Mouse (Mus musculus): ENCODE measurements around the gene Naa10. TPM values are rescaled to one million over a fixed set of nuclear protein-coding genes. Genes with fewer than 3 reads are reported as not detected.

Gene Naa10
- polyA plus RNA-seq, 2 experiments: 73.0 to 81.3 TPM

DNA sequence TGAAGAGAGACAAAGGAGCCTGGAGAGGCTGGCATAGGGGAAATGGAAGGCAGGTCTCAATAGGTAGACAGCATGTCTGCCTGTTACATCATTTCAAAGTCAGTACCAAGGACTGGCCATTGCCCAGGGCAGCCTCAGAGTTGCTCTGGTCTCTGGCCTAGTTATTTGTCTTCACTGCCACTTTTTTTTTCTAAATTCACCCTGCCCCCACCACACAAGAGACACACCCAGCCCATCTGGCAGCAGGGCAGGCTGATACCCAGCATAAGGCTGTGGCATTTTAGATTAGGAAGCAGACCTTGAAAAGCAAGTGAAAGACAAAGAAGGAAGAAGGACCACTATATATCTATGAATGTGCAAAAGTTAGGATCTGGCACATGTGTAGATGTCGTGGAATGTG, 53.9 kb downstream of the Naa10 start:
- H3K4me3 ChIP-seq (ENCODE audit: insufficient read depth in 1 of 2, low read depth in 2 of 2, low read length in 2 of 2): no peak overlapping the region
- ATAC-seq (ENCODE audit: insufficient read depth): peak; percentile 80
- TF ChIP-seq EP300 (IDR thresholded peaks at IDR 0.05; ENCODE audit: low read depth) (peak; percentile 70), CTCF (IDR thresholded peaks at IDR 0.05; ENCODE audit: low read depth) (no peak)
- H3K9ac ChIP-seq (replicated peaks): no peak overlapping the region
- DNase-seq (ENCODE audit: low read depth in 3 of 3, low spot score in 3 of 3): peak; percentile 19 to 42 (median 35)
- no peaks in the 10 kb centered on the region for H3K9me3 ChIP-seq (ENCODE audit: control insufficient read depth, low read length)
- H3K4me1 ChIP-seq (replicated peaks; ENCODE audit: control insufficient read depth in 2 of 2, insufficient read depth in 2 of 2, low read length in 1 of 2): peaks cover 0 to 9% of the 10 kb centered on the region in 2 experiments; a peak in 2 of 4 replicates
- 14% methylated on average over 1 of the region's 1 CpGs for WGBS (ENCODE audit: insufficient replicate concordance)
- H3K36me3 ChIP-seq (replicated peaks; ENCODE audit: control insufficient read depth, insufficient read depth, low read depth): no peaks in the 10 kb centered on the region
- H3K4me2 ChIP-seq (ENCODE audit: low read depth): peak overlapping the region; percentile 29; the same call in 1 of the 2 replicates
- no peaks in the 10 kb centered on the region for H3K27me3 ChIP-seq (ENCODE audit: control insufficient read depth, insufficient read depth, low read length)
- H3K27ac ChIP-seq: no peak overlapping the region

DNA sequence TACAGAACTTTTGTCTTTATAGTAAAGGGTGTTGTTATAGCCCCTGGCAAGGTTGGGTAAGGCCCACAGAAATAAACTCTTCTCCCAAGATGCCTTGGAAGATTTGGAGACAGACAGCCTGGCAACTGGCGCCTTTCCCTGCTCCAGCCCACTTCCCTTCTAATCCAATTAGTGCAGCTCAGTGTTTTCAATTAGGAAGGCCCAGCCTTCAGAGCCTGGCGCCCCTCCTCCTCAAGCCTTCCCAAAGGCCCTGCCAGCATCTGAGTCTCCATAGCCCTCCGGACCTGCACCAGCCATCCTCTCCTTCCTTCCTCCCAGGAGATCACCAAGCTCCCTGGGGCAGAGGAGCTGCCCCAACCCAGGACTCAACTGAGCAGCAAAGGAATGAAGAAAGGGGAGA, 54.5 kb downstream of the Naa10 start:
- WGBS (ENCODE audit: insufficient replicate concordance): 31% methylated on average over 3 of the region's 3 CpGs
- no peak overlapping the region for H3K4me3 ChIP-seq (ENCODE audit: insufficient read depth in 1 of 2, low read depth in 2 of 2, low read length in 2 of 2)
- H3K36me3 ChIP-seq (replicated peaks; ENCODE audit: control insufficient read depth, insufficient read depth, low read depth): no peaks in the 10 kb centered on the region
- TF ChIP-seq CTCF (IDR thresholded peaks at IDR 0.05; ENCODE audit: low read depth) (no peak), EP300 (IDR thresholded peaks at IDR 0.05; ENCODE audit: low read depth) (no peak)
- ATAC-seq (ENCODE audit: insufficient read depth) (0 out of 2 replicates have a peak, but pooled peaks have one; percentile 28), DNase-seq (ENCODE audit: low read depth in 3 of 3, low spot score in 3 of 3) (no peak)
- H3K4me1 ChIP-seq (replicated peaks; ENCODE audit: control insufficient read depth in 2 of 2, insufficient read depth in 2 of 2, low read length in 1 of 2): peaks cover 0 to 9% of the 10 kb centered on the region in 2 experiments; a peak in 2 of 4 replicates
- H3K9me3 ChIP-seq (ENCODE audit: control insufficient read depth, low read length): no peaks in the 10 kb centered on the region
- no peak overlapping the region for H3K27ac ChIP-seq
- no peaks in the 10 kb centered on the region for H3K27me3 ChIP-seq (ENCODE audit: control insufficient read depth, insufficient read depth, low read length)
- 0 out of 2 replicates have a peak overlapping the region, but pooled peaks have one; percentile 29 for H3K4me2 ChIP-seq (ENCODE audit: low read depth)
- no peak overlapping the region for H3K9ac ChIP-seq (replicated peaks)

Other genes with a start within 250 kb of the Naa10 start
- gene Slc6a8, start 248.8 kb downstream of the Naa10 start, polyA plus RNA-seq (2012; rRNA removed): 1.7 and 2.0 TPM in 2 replicates
- gene Slc6a8, start 248.8 kb downstream of the Naa10 start, polyA plus RNA-seq (2014; fragmentation: Nextera tagmentation; extraction: Ambion mirVana): 0.29 and 0.34 TPM in 2 replicates
- 31.6 and 41.7 TPM in 2 replicates for gene Bcap31, start 205.8 kb downstream of the Naa10 start, polyA plus RNA-seq (2012; rRNA removed)
- gene Bcap31, start 205.8 kb downstream of the Naa10 start, polyA plus RNA-seq (2014; fragmentation: Nextera tagmentation; extraction: Ambion mirVana): 136 and 137 TPM in 2 replicates
- 5.9 and 6.1 TPM in 2 replicates for gene Abcd1, start 205.3 kb downstream of the Naa10 start, polyA plus RNA-seq (2012; rRNA removed)
- gene Abcd1, start 205.3 kb downstream of the Naa10 start, polyA plus RNA-seq (2014; fragmentation: Nextera tagmentation; extraction: Ambion mirVana): 6.5 and 6.6 TPM in 2 replicates
- 0.26 and 0.31 TPM in 2 replicates for gene Plxnb3, start 164.9 kb downstream of the Naa10 start, polyA plus RNA-seq (2012; rRNA removed)
- 0.08 and 0.14 TPM in 2 replicates for gene Plxnb3, start 164.9 kb downstream of the Naa10 start, polyA plus RNA-seq (2014; fragmentation: Nextera tagmentation; extraction: Ambion mirVana)
- 0.04 and 0.12 TPM in 2 replicates for gene Srpk3, start 147.5 kb downstream of the Naa10 start, polyA plus RNA-seq (2012; rRNA removed)
- gene Srpk3, start 147.5 kb downstream of the Naa10 start, polyA plus RNA-seq (2014; fragmentation: Nextera tagmentation; extraction: Ambion mirVana): 0.05 and 0.11 TPM in 2 replicates
- 143 TPM in 2 replicates for gene Idh3g, start 135.0 kb downstream of the Naa10 start, polyA plus RNA-seq (2012; rRNA removed)
- 128 and 140 TPM in 2 replicates for gene Idh3g, start 135.0 kb downstream of the Naa10 start, polyA plus RNA-seq (2014; fragmentation: Nextera tagmentation; extraction: Ambion mirVana)
- 117 and 139 TPM in 2 replicates for gene Ssr4, start 134.9 kb downstream of the Naa10 start, polyA plus RNA-seq (2012; rRNA removed)
- 200 and 203 TPM in 2 replicates for gene Ssr4, start 134.9 kb downstream of the Naa10 start, polyA plus RNA-seq (2014; fragmentation: Nextera tagmentation; extraction: Ambion mirVana)
- 0.23 and 0.30 TPM in 2 replicates for gene Pdzd4, start 97.0 kb downstream of the Naa10 start, polyA plus RNA-seq (2012; rRNA removed)
- 0.08 TPM in 1 of 2 replicates, not detected in the other for gene Pdzd4, start 97.0 kb downstream of the Naa10 start, polyA plus RNA-seq (2014; fragmentation: Nextera tagmentation; extraction: Ambion mirVana)
- gene Avpr2, start 29.8 kb downstream of the Naa10 start, polyA plus RNA-seq (2012; rRNA removed): 0.01 TPM in 1 of 2 replicates, not detected in the other
- gene Avpr2, start 29.8 kb downstream of the Naa10 start, polyA plus RNA-seq (2014; fragmentation: Nextera tagmentation; extraction: Ambion mirVana): not detected in 2 replicates
- gene L1cam, start 25.8 kb downstream of the Naa10 start, polyA plus RNA-seq (2012; rRNA removed): 0.18 and 0.47 TPM in 2 replicates
- 0.16 and 0.20 TPM in 2 replicates for gene L1cam, start 25.8 kb downstream of the Naa10 start, polyA plus RNA-seq (2014; fragmentation: Nextera tagmentation; extraction: Ambion mirVana)
- gene Arhgap4, start 74 bp downstream of the Naa10 start, polyA plus RNA-seq (2012; rRNA removed): 7.2 and 7.8 TPM in 2 replicates
- 3.5 and 4.9 TPM in 2 replicates for gene Arhgap4, start 74 bp downstream of the Naa10 start, polyA plus RNA-seq (2014; fragmentation: Nextera tagmentation; extraction: Ambion mirVana)
- gene Renbp, start 8.9 kb upstream of the Naa10 start, polyA plus RNA-seq (2012; rRNA removed): 7.3 and 10.4 TPM in 2 replicates
- 13.7 and 14.8 TPM in 2 replicates for gene Renbp, start 8.9 kb upstream of the Naa10 start, polyA plus RNA-seq (2014; fragmentation: Nextera tagmentation; extraction: Ambion mirVana)
- gene Hcfc1, start 44.4 kb upstream of the Naa10 start, polyA plus RNA-seq (2012; rRNA removed): 28.9 and 33.2 TPM in 2 replicates
- gene Hcfc1, start 44.4 kb upstream of the Naa10 start, polyA plus RNA-seq (2014; fragmentation: Nextera tagmentation; extraction: Ambion mirVana): 35.1 and 42.8 TPM in 2 replicates
- 19.9 and 20.2 TPM in 2 replicates for gene Irak1, start 102.0 kb upstream of the Naa10 start, polyA plus RNA-seq (2012; rRNA removed)
- gene Irak1, start 102.0 kb upstream of the Naa10 start, polyA plus RNA-seq (2014; fragmentation: Nextera tagmentation; extraction: Ambion mirVana): 15.5 and 17.0 TPM in 2 replicates
- gene Opn1mw, start 205.5 kb upstream of the Naa10 start, polyA plus RNA-seq (2012; rRNA removed): not detected in 2 replicates
- not detected in 2 replicates for gene Opn1mw, start 205.5 kb upstream of the Naa10 start, polyA plus RNA-seq (2014; fragmentation: Nextera tagmentation; extraction: Ambion mirVana)
- 2.2 and 3.2 TPM in 2 replicates for gene Mecp2, start 213.4 kb upstream of the Naa10 start, polyA plus RNA-seq (2012; rRNA removed)
- gene Mecp2, start 213.4 kb upstream of the Naa10 start, polyA plus RNA-seq (2014; fragmentation: Nextera tagmentation; extraction: Ambion mirVana): 4.4 and 6.0 TPM in 2 replicates
- not detected in 2 replicates for gene Tex28, start 245.9 kb upstream of the Naa10 start, polyA plus RNA-seq (2012; rRNA removed)
- not detected in 2 replicates for gene Tex28, start 245.9 kb upstream of the Naa10 start, polyA plus RNA-seq (2014; fragmentation: Nextera tagmentation; extraction: Ambion mirVana)

All from liver, embryonic 14.5 days (tissue).